Mouse (Mus musculus): ENCODE measurements around the gene Rasd1. TPM values are rescaled to one million over a fixed set of nuclear protein-coding genes. Genes with fewer than 3 reads are reported as not detected.

Rasd1 gene
- polyA plus RNA-seq (2014; fragmentation: Nextera tagmentation; extraction: Ambion mirVana): 1.7 and 2.2 TPM in 2 replicates

DNA sequence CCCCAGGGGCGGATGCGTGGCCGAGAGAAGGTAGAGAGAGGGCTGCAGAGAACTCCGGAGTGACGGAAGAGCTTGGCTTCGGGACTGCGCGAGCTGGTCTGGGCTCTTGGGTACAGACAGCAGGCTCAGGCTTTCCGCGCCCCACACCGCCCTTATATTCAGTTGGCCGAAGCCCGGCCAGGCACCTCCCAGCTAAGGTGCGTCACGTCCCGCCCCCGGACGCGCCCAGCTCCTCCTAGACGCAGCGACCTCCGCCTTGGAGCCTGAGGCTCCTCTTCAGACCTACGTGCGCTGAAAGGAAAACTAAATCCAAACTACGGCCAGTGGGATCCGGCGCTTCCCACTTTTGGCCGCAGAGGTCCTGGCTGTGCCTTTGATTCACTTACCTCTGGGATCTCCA is at the start of gene Rasd1:
Rasd1 (minus strand) TSS at position 127 of the 400 bp plus-strand sequence.
- H3K4me2 ChIP-seq: peak within 1 kb of the TSS; percentile 91
- H3K9ac ChIP-seq: peak within 1 kb of the TSS; percentile 54
- H3K27ac ChIP-seq (ENCODE audit: low read depth): no peak within 1 kb of the TSS
- peak within 1 kb of the TSS; percentile 42 for H3K4me3 ChIP-seq (ENCODE audit: low read depth, low read length)
- peaks cover 20% of the 10 kb centered on the region for H3K36me3 ChIP-seq (ENCODE audit: insufficient read depth)
- WGBS: under 1% methylated on average over 28 of the region's 28 CpGs
- H3K27me3 ChIP-seq (ENCODE audit: insufficient read depth, low read length): peaks cover 17% of the 10 kb centered on the region
- ATAC-seq (ENCODE audit: insufficient read depth) (peak; percentile 87), DNase-seq (peak; percentile 86)
- H3K4me1 ChIP-seq (ENCODE audit: insufficient read depth): peaks cover 13% of the 10 kb centered on the region; the same call in 1 of the 2 replicates
- no peak for TF ChIP-seq CTCF (IDR thresholded peaks at IDR 0.05; ENCODE audit: low read depth)
- no peaks in the 10 kb centered on the region for H3K9me3 ChIP-seq (ENCODE audit: low read depth, low read length)

DNA sequence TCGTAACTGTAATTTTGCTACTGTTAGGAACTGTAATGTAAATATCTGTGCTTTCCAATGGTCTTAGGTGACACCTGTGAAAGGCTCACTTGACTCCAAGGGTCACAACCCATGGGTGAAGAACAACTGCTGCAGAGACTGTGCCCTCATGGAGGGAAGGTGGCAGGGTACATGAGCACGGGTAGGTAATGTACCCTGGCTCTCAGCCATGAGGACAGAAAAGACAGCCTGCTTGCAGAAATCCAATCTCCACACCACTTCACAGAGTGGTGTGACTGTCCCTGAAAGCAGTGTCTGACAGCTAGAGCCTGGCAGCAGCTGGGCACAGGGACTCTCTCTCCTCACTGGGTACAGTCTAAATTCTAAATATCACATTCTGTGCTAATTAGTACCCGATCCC is 46.8 kb upstream of the Rasd1 start:
- H3K9me3 ChIP-seq (ENCODE audit: low read depth, low read length): no peaks in the 10 kb centered on the region
- no peak overlapping the region for H3K9ac ChIP-seq
- no peak overlapping the region for H3K27ac ChIP-seq (ENCODE audit: low read depth)
- WGBS: 82% methylated on average over 3 of the region's 3 CpGs
- no peaks in the 10 kb centered on the region for H3K27me3 ChIP-seq (ENCODE audit: insufficient read depth, low read length)
- ATAC-seq (ENCODE audit: insufficient read depth) (no peak), DNase-seq (no peak)
- H3K4me2 ChIP-seq: no peak overlapping the region
- no peaks in the 10 kb centered on the region for H3K4me1 ChIP-seq (ENCODE audit: insufficient read depth)
- no peak overlapping the region for H3K4me3 ChIP-seq (ENCODE audit: low read depth, low read length)
- no peaks in the 10 kb centered on the region for H3K36me3 ChIP-seq (ENCODE audit: insufficient read depth)
- TF ChIP-seq CTCF (IDR thresholded peaks at IDR 0.05; ENCODE audit: low read depth): no peak

DNA sequence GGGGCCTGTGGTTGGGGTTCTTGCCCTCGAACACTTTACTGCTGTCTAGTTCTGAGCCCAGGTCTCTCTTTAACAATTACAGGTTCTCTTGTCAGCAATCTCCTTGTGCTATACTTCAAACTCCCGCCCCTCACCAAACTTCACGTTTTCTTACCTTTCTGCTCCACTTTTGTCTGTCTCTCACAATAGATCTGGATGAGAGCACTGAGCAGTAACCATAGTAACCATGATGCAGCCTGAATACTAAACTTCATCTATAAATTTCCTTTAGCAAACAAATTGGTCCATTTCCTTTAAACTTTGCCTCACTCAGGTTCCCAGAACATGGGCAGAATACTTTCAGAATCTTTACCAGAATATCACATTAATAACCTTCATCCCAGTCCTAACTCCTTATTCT is 44.7 kb upstream of the Rasd1 start:
- 63% methylated on average over 3 of the region's 3 CpGs for WGBS
- no peak for DNase-seq

GRCm38 (mm10) chr11:60005866-60006265 is 41.1 kb upstream of the Rasd1 start:
- H3K4me3 ChIP-seq (ENCODE audit: low read depth, low read length): no peak overlapping the region
- H3K9me3 ChIP-seq (ENCODE audit: low read depth, low read length): no peaks in the 10 kb centered on the region
- H3K4me2 ChIP-seq: no peak overlapping the region
- H3K9ac ChIP-seq: no peak overlapping the region
- ATAC-seq (ENCODE audit: insufficient read depth) (no peak), DNase-seq (no peak)
- TF ChIP-seq CTCF (IDR thresholded peaks at IDR 0.05; ENCODE audit: low read depth): no peak
- 54% methylated on average over 3 of the region's 3 CpGs for WGBS
- H3K36me3 ChIP-seq (ENCODE audit: insufficient read depth): no peaks in the 10 kb centered on the region
- H3K4me1 ChIP-seq (ENCODE audit: insufficient read depth): no peaks in the 10 kb centered on the region
- no peak overlapping the region for H3K27ac ChIP-seq (ENCODE audit: low read depth)
- no peaks in the 10 kb centered on the region for H3K27me3 ChIP-seq (ENCODE audit: insufficient read depth, low read length)

More for the DNA sequence above, 44.7 kb upstream of the Rasd1 start:
- Histone ChIP-seq H3K27me3 (ENCODE audit: insufficient read depth, low read length) (no peaks in the 10 kb centered on the region), H3K4me2 (no peak overlapping the region), H3K36me3 (ENCODE audit: insufficient read depth) (no peaks in the 10 kb centered on the region), H3K9ac (no peak overlapping the region), H3K9me3 (ENCODE audit: low read depth, low read length) (no peaks in the 10 kb centered on the region), H3K4me3 (ENCODE audit: low read depth, low read length) (no peak overlapping the region), H3K27ac (ENCODE audit: low read depth) (no peak overlapping the region), H3K4me1 (ENCODE audit: insufficient read depth) (no peaks in the 10 kb centered on the region)
- no peak for ATAC-seq (ENCODE audit: insufficient read depth)
- no peak for TF ChIP-seq CTCF (IDR thresholded peaks at IDR 0.05; ENCODE audit: low read depth)

GRCm38 (mm10) chr11:60004716-60005115 is 40.0 kb upstream of the Rasd1 start:
- H3K4me2 ChIP-seq: no peak overlapping the region
- H3K4me1 ChIP-seq (ENCODE audit: insufficient read depth): no peaks in the 10 kb centered on the region
- TF ChIP-seq CTCF (IDR thresholded peaks at IDR 0.05; ENCODE audit: low read depth): no peak
- H3K4me3 ChIP-seq (ENCODE audit: low read depth, low read length): no peak overlapping the region
- no peak overlapping the region for H3K27ac ChIP-seq (ENCODE audit: low read depth)
- ATAC-seq (ENCODE audit: insufficient read depth) (no peak), DNase-seq (no peak)
- H3K27me3 ChIP-seq (ENCODE audit: insufficient read depth, low read length): no peaks in the 10 kb centered on the region
- no peak overlapping the region for H3K9ac ChIP-seq
- 67% methylated on average over 6 of the region's 6 CpGs for WGBS
- H3K9me3 ChIP-seq (ENCODE audit: low read depth, low read length): no peaks in the 10 kb centered on the region
- no peaks in the 10 kb centered on the region for H3K36me3 ChIP-seq (ENCODE audit: insufficient read depth)

DNA sequence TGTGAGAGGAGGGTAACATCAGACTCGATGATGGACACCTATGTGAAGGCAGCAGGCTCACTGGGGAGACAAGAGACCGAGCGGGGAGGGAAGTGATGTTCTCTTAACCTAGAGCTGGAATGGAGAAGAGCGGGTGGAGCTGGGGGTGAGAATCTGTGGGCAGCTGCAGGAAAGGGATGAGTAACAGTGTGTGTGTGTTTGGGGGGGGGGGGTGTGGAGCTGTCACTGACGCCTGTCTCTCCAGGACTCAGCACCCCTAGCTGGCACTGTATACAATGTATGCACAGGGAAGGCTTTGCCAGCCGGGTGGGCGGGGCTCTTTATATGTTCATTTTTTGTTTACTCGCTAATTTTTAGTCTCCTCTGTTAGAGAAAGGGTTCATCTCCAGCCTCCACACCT is 39.1 kb upstream of the Rasd1 start:
- no peaks in the 10 kb centered on the region for H3K27me3 ChIP-seq (ENCODE audit: insufficient read depth, low read length)
- H3K4me1 ChIP-seq (ENCODE audit: insufficient read depth): no peaks in the 10 kb centered on the region
- 68% methylated on average over 7 of the region's 8 CpGs for WGBS
- no peak for TF ChIP-seq CTCF (IDR thresholded peaks at IDR 0.05; ENCODE audit: low read depth)
- no peak overlapping the region for H3K4me3 ChIP-seq (ENCODE audit: low read depth, low read length)
- no peak for DNase-seq
- no peak overlapping the region for H3K27ac ChIP-seq (ENCODE audit: low read depth)
- H3K9ac ChIP-seq: no peak overlapping the region
- H3K36me3 ChIP-seq (ENCODE audit: insufficient read depth): no peaks in the 10 kb centered on the region
- no peaks in the 10 kb centered on the region for H3K9me3 ChIP-seq (ENCODE audit: low read depth, low read length)
- H3K4me2 ChIP-seq: no peak overlapping the region
- no peak for ATAC-seq (ENCODE audit: insufficient read depth)

DNA sequence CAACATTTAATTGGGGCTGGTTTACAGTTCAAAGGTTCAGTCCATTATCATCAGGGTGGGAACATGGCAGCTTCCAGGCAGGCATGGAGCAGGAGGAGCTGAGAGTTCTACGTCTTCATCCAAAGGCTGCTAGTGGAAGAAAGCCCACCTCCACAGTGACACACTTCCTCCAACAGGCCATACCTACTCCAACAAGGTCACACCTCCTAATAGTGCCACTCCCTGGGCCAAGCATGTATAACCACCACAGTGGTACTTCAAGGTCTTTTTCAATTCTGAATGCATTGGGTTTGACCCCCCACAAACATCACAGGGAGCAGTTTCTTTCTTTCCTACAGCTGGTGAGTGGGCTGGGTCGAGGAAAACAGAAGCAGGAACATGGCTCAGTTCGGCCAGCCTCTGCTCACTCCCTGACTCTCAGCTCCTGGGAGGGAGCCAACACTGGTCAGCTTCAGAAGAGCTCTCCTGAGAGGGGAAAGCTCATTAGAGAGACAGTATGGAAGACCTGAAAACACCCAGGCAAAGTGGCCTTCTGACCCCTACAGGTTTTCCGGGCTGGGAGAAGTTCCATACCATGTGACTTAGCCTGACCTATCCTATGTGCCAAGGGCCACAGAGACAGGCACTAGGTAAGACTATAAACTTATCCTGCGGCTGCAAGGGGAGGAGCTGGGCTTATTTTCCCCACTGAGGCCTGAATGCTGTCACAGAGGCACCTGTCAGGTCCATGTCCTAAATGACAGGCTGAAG is 36.7 kb upstream of the Rasd1 start:
- WGBS: 77% methylated on average over 5 of the region's 5 CpGs
- no peaks in the 10 kb centered on the region for H3K4me1 ChIP-seq (ENCODE audit: insufficient read depth)
- no peaks in the 10 kb centered on the region for H3K27me3 ChIP-seq (ENCODE audit: insufficient read depth, low read length)
- no peak overlapping the region for H3K4me3 ChIP-seq (ENCODE audit: low read depth, low read length)
- H3K9ac ChIP-seq: no peak overlapping the region
- DNase-seq (no peak), ATAC-seq (ENCODE audit: insufficient read depth) (no peak)
- no peaks in the 10 kb centered on the region for H3K36me3 ChIP-seq (ENCODE audit: insufficient read depth)
- no peak for TF ChIP-seq CTCF (IDR thresholded peaks at IDR 0.05; ENCODE audit: low read depth)
- no peaks in the 10 kb centered on the region for H3K9me3 ChIP-seq (ENCODE audit: low read depth, low read length)
- no peak overlapping the region for H3K4me2 ChIP-seq
- H3K27ac ChIP-seq (ENCODE audit: low read depth): no peak overlapping the region

Measured in lung, embryonic 14.5 days (tissue).